Mouse (Mus musculus): Measurements from ENCODE around the gene Slc6a6. TPM values are rescaled to one million over a fixed set of nuclear protein-coding genes. Genes with fewer than 3 reads are reported as not detected.
A peak's percentile ranks its signal among the peaks of the same experiment; 100 is the strongest.

Gene Slc6a6
- total and polyA plus RNA-seq, 2 experiments from 2014 or later: 101 to 139 TPM

DNA sequence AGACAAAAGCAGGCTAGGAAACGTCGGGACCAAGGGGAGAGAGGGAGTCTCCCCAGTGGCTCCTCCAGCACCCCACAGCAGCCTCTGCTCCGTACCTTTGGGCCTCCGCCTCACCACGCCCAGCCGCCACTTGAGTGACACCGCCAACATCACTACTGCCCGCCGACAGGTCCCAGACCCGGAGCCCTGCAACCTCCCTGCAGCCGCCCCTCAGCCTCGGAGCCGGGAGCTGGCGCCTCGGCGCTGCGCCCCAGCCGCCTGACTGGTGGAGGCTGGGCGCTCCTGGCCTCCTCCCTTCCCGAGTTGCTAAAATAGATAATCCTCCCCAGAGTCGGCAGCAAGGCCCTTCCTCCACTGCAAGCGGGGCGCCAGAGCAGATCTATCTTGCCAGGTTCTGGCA is 123.3 kb downstream of the Slc6a6 start:
- Histone ChIP-seq H3K9ac (peak overlapping the region; percentile 65), H3K4me3 (ENCODE audit: low read depth, low read length) (peak overlapping the region; percentile 47), H3K27ac (ENCODE audit: low read depth, low read length) (peak overlapping the region; percentile 75), H3K36me3 (ENCODE audit: insufficient read depth) (no peaks in the 10 kb centered on the region), H3K4me2 (ENCODE audit: low read depth) (peak overlapping the region; percentile 60), H3K27me3 (ENCODE audit: insufficient read depth, low read length) (no peaks in the 10 kb centered on the region), H3K4me1 (ENCODE audit: insufficient read depth) (peaks cover 6% of the 10 kb centered on the region; the same call in 1 of the 2 replicates), H3K9me3 (ENCODE audit: low read length) (no peaks in the 10 kb centered on the region)
- WGBS: 5% methylated on average over 23 of the region's 23 CpGs
- TF ChIP-seq CTCF (IDR thresholded peaks at IDR 0.05; ENCODE audit: low read depth): no peak
- ATAC-seq (peak; percentile 85), DNase-seq (peak; percentile 76)

- Histone ChIP-seq H3K4me2 (ENCODE audit: low read depth) (no peak overlapping the region), H3K4me1 (ENCODE audit: insufficient read depth) (peaks cover 6% of the 10 kb centered on the region; the same call in 1 of the 2 replicates), H3K9me3 (ENCODE audit: low read length) (no peaks in the 10 kb centered on the region), H3K36me3 (ENCODE audit: insufficient read depth) (no peaks in the 10 kb centered on the region), H3K27ac (ENCODE audit: low read depth, low read length) (no peak overlapping the region), H3K4me3 (ENCODE audit: low read depth, low read length) (no peak overlapping the region), H3K27me3 (ENCODE audit: insufficient read depth, low read length) (no peaks in the 10 kb centered on the region), H3K9ac (no peak overlapping the region)
- DNase-seq (no peak), ATAC-seq (no peak)
- no peak for TF ChIP-seq CTCF (IDR thresholded peaks at IDR 0.05; ENCODE audit: low read depth)
- WGBS: 47% methylated on average over 6 of the region's 6 CpGs
Measured at GRCm38 (mm10) chr6:91808022-91808421, 124.2 kb downstream of the Slc6a6 start.

Other genes starting within 250 kb of the Slc6a6 start
- gene Chchd4, start 210.5 kb upstream of the Slc6a6 start, total RNA-seq (2014; rRNA removed): 26.6 and 28.4 TPM in 2 replicates
- 34.8 and 36.9 TPM in 2 replicates for gene Chchd4, start 210.5 kb upstream of the Slc6a6 start, polyA plus RNA-seq (2015; fragmentation: Nextera tagmentation; extraction: Ambion mirVana)
- gene Tmem43, start 210.3 kb upstream of the Slc6a6 start, total RNA-seq (2014; rRNA removed): 68.2 and 83.4 TPM in 2 replicates
- 53.2 and 59.4 TPM in 2 replicates for gene Tmem43, start 210.3 kb upstream of the Slc6a6 start, polyA plus RNA-seq (2015; fragmentation: Nextera tagmentation; extraction: Ambion mirVana)
- gene Xpc, start 168.2 kb upstream of the Slc6a6 start, total RNA-seq (2014; rRNA removed): 20.4 and 39.0 TPM in 2 replicates
- 12.9 and 15.0 TPM in 2 replicates for gene Xpc, start 168.2 kb upstream of the Slc6a6 start, polyA plus RNA-seq (2015; fragmentation: Nextera tagmentation; extraction: Ambion mirVana)
- 53.1 and 70.2 TPM in 2 replicates for gene Lsm3, start 168.1 kb upstream of the Slc6a6 start, total RNA-seq (2014; rRNA removed)
- gene Lsm3, start 168.1 kb upstream of the Slc6a6 start, polyA plus RNA-seq (2015; fragmentation: Nextera tagmentation; extraction: Ambion mirVana): 188 and 253 TPM in 2 replicates
- gene Grip2, start 143.2 kb downstream of the Slc6a6 start, total RNA-seq (2014; rRNA removed): 19.9 and 24.9 TPM in 2 replicates
- gene Grip2, start 143.2 kb downstream of the Slc6a6 start, polyA plus RNA-seq (2015; fragmentation: Nextera tagmentation; extraction: Ambion mirVana): 7.7 and 7.8 TPM in 2 replicates
- 22.8 and 23.4 TPM in 2 replicates for gene Ccdc174, start 194.0 kb downstream of the Slc6a6 start, total RNA-seq (2014; rRNA removed)
- gene Ccdc174, start 194.0 kb downstream of the Slc6a6 start, polyA plus RNA-seq (2015; fragmentation: Nextera tagmentation; extraction: Ambion mirVana): 30.8 and 35.2 TPM in 2 replicates
- gene 4930590J08Rik, start 218.8 kb downstream of the Slc6a6 start, total RNA-seq (2014; rRNA removed): 1.5 and 3.7 TPM in 2 replicates
- 0.26 and 0.36 TPM in 2 replicates for gene 4930590J08Rik, start 218.8 kb downstream of the Slc6a6 start, polyA plus RNA-seq (2015; fragmentation: Nextera tagmentation; extraction: Ambion mirVana)